Mouse (Mus musculus) C2C12 (cell line): ENCODE data around the gene Sp140.
"Not testable (repeated sequence)": the region's sequence is repeated elsewhere in the genome, so short reads cannot be mapped to it uniquely, and the experiment has no call there.

Source experiments
- CEBPB ChIP-seq: IDR thresholded peaks from one replicate; pipeline ENCODE4 v1.6.1; 2011; ENCODE audit warnings: low read depth, mild to moderate bottlenecking, control low read depth, moderate library complexity
- CTCF ChIP-seq: IDR thresholded peaks from one replicate; pipeline ENCODE4 v1.5.1; 2011; ENCODE audit not compliant: control insufficient read depth, insufficient read depth, insufficient read length
- MAX ChIP-seq: IDR thresholded peaks from one replicate; pipeline ENCODE4 v1.6.1; 2011; ENCODE audit warnings: mild to moderate bottlenecking, control low read depth
- MYOG ChIP-seq: IDR thresholded peaks from one replicate; pipeline ENCODE4 v1.6.1; 2011; ENCODE audit not compliant: control insufficient read depth, insufficient read length; ENCODE audit errors: extremely low read depth
- USF1 ChIP-seq: IDR thresholded peaks from one replicate; pipeline ENCODE4 v1.6.1; 2011; ENCODE audit warnings: low read depth, mild to moderate bottlenecking, control low read depth, moderate library complexity

DNA sequence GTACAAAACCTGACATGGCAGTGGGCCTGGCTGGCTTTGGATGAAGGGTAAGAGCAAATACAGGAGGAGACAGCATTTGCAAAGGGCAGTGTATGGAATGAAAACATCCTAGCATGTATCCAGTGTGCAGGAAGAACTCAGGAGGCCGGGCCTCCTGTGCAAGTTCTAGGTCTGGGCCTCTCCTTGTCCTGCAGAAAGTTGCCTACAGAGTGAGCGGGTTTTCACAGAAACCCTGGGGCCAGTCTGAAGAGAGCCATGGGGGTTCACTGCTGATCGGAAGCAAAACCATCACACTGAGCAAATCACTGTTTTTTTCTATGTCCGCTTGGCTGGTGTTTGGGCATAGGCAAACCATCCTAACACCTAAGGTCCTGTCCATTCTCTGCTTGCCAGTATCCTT is 38.0 kb downstream of the Sp140 start:
- TF ChIP-seq CTCF, USF1, MYOG, MAX, CEBPB: not testable (repeated sequence)
